Mouse (Mus musculus) thymus, adult 2 months (tissue): ENCODE measurements at regions not wholly inside any gene's neighbourhood (a gene's known extent, or its start where the extent isn't known, plus 50 kb on each side); places are given as distances from the start of the nearest gene placed in this dataset.

Experiments
- CTCF ChIP-seq: fragments of 200-500 bp; IDR thresholded peaks from 2 replicates; pipeline ENCODE4 v1.5.1; 2012; ENCODE audit warnings: mild to moderate bottlenecking, control low read depth, low read length, moderate library complexity, borderline replicate concordance; ENCODE audit not compliant: control insufficient read depth, poor library complexity, insufficient read depth; ENCODE audit errors: extremely low read depth
- POLR2A ChIP-seq: fragments of 200-500 bp; IDR thresholded peaks from 2 replicates; pipeline ENCODE4 v1.6.1; 2012; ENCODE audit warnings: mild to moderate bottlenecking, low read length, control low read depth, moderate library complexity; ENCODE audit not compliant: control insufficient read depth, poor library complexity, insufficient read depth; ENCODE audit errors: extremely low read depth

DNA sequence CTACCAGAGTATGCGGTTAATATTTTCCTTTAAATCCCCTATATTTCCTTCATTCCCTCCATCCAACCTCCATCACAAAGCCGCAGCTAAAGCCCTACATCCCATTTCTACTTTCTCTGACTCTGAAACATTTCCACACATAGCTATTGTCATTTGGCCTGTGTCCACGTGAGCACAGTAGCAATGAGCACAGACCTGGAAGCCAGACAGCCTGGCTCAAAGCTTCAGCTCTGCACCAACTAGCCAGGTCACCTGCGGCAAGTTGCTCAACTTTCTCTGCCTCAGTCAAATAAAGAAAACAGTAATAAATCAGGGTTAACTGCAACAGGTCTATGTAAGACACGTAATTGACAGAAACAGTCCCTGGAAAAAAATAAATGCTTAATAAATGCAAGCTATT is 247.8 kb upstream of the Maf start:
- TF ChIP-seq CTCF (no peak), POLR2A (no peak)
